Mouse (Mus musculus) olfactory bulb, adult 2 months (tissue): ENCODE measurements around the gene Snip1.

Experiments used
- CTCF ChIP-seq: fragments of 200-500 bp; IDR thresholded peaks from 2 replicates; pipeline ENCODE4 v1.5.1; 2012; ENCODE audit warnings: low read depth, mild to moderate bottlenecking, low read length, moderate library complexity; ENCODE audit not compliant: insufficient read depth
- POLR2A ChIP-seq: fragments of 200-500 bp; IDR thresholded peaks from 2 replicates; pipeline ENCODE4 v1.6.1; 2012; ENCODE audit warnings: mild to moderate bottlenecking, low read depth, low read length, moderate library complexity; ENCODE audit not compliant: insufficient read depth

DNA sequence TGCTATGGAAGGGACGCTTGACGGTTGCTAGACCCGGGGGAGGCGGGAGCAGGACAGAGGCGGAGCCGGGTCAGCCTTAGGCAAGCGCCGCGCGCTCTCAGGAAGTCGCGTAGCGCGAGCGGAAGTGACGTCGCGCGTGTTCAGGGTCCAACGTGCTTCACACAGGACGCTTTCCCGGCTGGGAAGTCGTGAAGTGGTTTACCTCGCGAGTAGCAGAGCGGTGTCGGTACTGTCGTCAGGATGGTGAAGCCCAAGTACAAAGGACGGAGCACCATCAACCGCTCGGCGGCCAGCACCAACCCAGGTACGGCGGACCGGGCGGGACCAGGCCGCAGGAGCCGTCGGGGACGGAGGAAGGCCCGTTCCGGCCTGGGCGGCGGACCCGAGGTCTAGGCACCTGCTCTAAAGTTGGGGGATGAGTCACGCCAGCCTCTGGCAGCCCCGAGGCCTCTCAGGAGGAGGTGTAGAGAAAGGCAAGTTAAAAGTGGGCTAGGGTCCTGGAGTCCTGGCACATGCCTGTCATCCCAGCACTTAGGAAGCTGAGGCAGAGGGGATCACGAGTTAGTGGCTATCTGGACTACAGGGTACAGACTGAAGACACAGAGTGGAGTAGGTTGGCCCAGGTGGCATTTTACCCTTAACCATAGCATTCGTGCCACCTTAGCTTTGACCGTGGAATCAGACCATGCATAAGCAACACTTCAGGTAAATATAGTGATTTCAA, 36.4 kb upstream of the Snip1 start:
- TF ChIP-seq POLR2A (peak; percentile 79), CTCF (no peak)
